Mouse (Mus musculus) urinary bladder, postnatal 25 days (tissue): Measurements from ENCODE around the gene Prkacb.
"Not testable (repeated sequence)": the region's sequence is repeated elsewhere in the genome, so short reads cannot be mapped to it uniquely, and the experiment has no call there.

Experiments used
- DNase-seq: peaks from one replicate; pipeline ENCODE4 v3.0.0; 2022; ENCODE audit warnings: low spot score

Prkacb gene

DNA sequence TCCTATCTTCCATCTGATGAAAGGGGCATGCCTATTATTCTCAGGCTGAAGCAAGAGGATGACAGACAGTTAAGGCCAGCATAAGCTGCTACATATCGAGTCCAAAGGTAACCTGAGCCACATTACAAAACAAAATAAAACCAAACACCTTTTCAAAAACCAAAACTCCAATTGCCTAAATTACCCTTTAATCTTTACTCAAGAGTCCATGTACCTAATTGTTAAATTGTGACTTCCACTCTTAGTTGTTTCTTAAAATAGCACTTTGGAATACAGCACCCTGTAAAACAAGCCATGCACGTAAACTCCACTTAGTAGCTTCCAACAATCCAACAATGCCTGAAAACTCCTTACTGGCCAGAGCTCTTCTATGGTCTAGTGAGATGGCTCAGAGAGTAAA lies 34.3 kb downstream of the Prkacb start:
- no peak for DNase-seq

- no peak for DNase-seq
Measured at GRCm38 (mm10) chr3:146776711-146777110, 36.1 kb downstream of the Prkacb start.

DNA sequence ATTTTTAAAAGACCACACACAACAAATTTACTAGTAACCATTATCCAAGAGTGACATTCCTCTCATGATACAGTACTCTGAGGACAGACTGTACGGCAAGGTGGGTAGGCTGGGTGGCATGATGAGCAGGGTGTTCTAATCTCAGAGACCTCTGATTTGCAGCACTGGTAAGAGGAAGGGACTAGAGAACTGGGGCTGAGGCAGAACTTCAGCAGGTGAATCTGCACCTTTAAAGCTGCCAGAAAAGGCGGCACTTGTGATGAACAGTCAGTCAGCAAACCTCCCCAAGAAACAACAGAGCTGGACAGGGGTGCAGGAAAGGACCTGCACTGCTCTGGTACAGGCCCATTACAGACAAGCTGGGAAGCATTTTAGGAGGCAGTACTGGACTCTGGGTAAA lies 41.9 kb downstream of the Prkacb start:
- DNase-seq: no peak

DNA sequence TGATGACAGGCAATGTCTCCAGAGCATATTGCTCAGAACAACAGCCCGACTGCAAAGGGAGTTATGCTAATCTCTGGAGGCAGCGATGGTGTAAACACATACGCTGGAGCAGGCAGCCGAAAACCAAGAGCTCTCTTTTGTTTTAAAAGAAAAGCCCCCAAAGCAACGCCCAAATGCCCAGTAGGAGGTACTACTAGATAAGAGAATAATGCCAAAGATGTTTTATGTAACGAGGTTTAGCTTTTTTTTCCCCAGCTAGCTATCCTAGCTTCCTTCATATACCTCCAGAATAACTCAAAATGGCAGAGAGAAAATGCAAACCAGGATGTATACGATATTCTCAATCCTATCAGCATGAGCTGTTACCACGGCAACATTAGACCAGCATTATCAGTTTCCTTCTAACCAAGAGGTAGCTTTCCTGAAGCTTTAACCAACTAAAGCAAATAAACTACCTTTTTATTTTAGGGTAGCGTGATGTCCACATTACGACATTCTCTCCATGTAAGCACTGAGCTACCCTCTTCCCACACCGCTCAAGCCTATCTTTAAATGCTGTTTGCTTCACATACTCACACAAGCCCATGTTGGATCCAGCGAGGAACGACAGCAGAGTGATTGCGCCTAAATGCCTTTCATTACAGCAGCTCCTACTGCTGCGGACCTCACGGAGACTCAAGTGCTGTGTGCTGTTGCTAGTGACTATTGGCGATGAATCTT lies 42.7 kb downstream of the Prkacb start:
- DNase-seq: no peak

- DNase-seq: no peak
Measured at GRCm38 (mm10) chr3:146769569-146769939, 43.2 kb downstream of the Prkacb start.

GRCm38 (mm10) chr3:146768921-146769320 lies 43.9 kb downstream of the Prkacb start:
- no peak for DNase-seq

GRCm38 (mm10) chr3:146768360-146768759 lies 44.4 kb downstream of the Prkacb start:
- no peak for DNase-seq

DNA sequence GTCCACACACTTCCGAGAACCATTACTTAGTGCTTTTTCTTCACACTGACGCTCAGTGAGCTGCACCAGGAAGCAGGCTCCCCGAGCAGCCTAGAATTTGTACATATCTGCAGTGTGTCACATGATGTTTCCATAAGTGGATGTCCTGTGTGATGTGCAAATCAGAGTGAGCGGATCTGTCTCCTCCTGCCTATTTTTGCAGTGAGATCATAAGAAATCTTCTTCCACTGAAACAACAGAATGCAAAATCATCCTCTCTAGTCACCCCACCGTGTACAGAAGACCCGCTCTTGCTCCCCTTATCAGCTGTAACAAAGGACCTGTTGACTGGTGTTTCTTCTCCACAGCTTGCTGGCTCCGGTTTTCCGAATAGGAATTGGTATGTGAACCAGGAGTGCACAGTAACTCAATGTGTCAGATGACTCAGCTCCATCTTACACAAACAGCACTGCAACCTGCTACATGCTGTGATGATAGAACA lies 46.0 kb downstream of the Prkacb start:
- DNase-seq: no peak

GRCm38 (mm10) chr3:146766071-146766605 lies 46.7 kb downstream of the Prkacb start:
- no peak for DNase-seq

GRCm38 (mm10) chr3:146764871-146765529 lies 47.8 kb downstream of the Prkacb start:
- DNase-seq: no peak

- DNase-seq: not testable (repeated sequence)
Measured at GRCm38 (mm10) chr3:146763054-146763453, 49.7 kb downstream of the Prkacb start.

GRCm38 (mm10) chr3:146761276-146761675 lies 51.5 kb downstream of the Prkacb start:
- no peak for DNase-seq

DNA sequence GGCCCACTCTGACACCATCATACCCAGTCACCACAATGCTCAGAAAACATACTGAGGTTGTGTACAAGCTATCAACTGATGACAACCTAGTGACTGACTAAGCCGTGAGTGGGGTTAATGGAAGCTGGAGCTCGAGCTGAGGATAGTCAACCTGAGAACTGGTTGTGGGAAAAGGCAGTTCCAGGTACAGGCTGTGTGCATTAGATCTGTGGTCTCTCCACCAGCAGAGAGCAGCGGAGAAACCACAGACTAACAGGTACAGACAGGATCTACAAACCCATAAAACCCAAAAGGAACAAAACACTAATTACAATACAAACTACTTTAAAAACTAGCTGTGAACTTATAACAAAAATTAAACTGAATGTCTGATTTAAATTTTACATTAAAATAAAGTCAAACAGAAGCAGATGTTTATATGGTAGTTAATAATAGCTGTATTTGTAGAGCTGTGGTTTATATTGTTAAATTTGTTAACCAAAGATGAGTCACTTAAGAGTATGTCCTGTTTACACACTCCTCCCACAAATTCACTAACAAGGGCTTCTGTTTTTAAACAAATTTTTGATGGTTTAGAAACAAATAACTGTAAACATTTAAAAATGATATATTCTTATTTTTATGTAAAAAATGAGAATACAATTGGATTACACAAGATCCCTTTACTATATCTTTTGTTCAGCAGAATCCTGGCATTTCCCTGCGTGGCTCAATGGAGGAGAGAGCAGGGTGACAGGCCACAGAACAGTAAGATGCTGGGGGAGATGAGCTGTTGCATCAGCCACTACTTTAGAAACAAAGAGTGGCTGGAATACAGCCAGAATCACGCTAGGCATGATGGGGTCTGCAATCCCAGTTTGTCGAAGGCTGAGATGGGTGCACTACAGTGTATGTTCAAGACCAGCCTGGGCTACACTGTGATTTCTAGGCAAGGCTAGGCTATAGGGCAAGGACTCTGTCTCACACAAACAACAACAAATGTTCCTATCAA lies 54.5 kb downstream of the Prkacb start:
- no peak for DNase-seq

GRCm38 (mm10) chr3:146754270-146754669 lies 58.5 kb downstream of the Prkacb start:
- DNase-seq: no peak

DNA sequence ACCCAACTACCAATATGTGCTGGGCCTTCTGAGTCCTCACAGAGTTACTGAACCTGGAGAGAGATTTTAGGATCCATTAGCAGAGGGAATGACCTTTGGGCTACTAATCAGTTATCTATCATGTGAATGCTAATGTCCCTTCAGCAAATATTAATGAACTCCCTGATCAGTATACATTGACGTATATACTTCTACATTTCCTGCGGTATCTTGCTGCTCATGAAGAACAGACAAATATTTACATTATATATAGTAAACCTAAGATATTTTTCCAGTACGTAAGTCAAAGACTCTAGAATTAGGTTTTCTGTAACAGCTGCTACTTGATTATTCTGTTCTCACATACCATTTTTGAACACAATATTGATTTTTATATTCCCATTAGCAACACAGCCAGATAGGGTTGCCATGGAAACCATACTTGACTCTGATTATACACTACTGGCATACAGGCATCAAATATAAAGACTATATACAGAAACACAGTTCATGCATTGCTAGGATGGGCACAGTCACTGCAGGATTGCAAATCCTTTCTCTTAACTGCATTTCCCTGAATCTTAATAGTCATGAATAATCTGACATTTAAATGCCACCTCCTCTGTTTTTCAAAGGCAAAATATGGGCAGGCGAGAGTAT lies 71.1 kb downstream of the Prkacb start:
- no peak for DNase-seq

GRCm38 (mm10) chr3:146741158-146741557 lies 71.6 kb downstream of the Prkacb start:
- no peak for DNase-seq

DNA sequence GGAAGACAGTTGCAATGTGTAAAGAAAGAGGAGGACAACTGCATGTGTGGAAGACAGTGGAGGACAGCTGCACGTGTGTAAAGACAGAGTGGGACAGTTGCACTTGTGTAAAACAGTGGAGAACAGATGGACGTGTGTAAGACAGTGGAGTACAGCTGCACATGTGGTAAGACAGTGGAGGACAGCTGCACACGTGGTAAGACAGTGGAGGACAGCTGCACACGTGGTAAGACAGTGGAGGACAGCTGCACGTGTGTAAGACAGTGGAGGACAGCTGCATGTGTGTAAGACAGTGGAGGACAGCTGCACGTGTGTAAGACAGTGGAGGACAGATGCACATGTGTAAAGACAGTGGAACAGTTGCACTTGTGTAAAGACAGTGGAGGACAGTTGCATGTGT lies 76.6 kb downstream of the Prkacb start:
- not testable (repeated sequence) for DNase-seq

GRCm38 (mm10) chr3:146735657-146736056 lies 77.1 kb downstream of the Prkacb start:
- DNase-seq: no peak

DNA sequence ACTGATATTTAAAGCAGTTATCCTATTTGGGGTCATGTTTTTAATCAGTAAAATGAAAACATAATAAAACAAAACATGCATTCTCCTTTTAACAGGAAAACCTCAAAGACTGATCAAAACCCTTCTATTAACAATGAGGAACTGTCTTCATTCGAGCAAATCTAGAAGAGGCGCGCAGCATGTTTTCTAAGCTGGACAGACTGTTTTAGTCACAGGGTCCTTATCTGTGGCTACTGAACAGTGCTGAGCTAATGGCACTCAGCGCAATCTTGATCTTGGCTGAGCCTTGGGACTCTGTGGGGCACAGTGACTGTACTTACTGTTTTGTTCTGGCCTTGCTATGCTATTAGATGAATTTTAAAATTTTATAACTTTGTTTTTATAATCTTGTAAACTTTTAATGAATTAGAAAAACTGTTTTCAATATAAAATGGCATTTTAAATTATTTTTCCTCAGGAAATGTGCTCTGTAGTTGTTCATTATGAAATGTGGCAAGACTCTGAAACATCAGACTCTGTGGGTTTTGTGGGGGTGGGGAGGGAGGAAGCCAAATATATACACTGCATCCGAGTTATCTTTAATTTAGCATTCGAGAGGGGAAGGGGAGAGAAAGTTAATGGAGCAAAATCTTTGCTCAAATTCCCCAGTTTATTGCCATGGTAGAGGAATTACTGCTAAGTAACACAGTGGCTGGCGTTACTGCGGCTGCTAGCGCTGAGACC lies 77.7 kb downstream of the Prkacb start:
- no peak for DNase-seq

GRCm38 (mm10) chr3:146731499-146731898 lies 81.3 kb downstream of the Prkacb start:
- no peak for DNase-seq

GRCm38 (mm10) chr3:146723037-146723436 lies 89.8 kb downstream of the Prkacb start:
- no peak for DNase-seq
